Mouse (Mus musculus): ENCODE data around the gene Palm.

Gene Palm

DNA sequence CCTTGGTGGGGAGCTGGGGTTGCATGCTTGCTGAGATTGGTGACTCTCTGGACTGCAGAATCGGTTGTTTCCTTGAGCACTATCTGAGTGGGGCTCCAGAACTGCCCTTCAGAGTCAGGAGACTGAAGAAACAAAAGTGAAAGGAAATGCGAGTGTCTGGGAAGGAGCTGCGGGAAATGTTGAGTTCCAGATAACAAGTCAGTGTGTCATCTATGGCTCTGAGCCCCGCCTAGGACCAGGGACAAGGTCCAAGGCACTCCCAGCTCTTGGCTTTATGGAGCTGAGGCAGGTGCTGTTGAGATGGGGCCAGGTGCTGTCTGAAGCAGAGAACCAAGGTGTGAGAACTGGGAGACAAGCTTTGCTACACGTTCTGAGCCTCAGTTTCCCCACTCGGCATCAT, 31.0 kb downstream of the Palm start:
- no peak for DNase-seq (ENCODE audit: low spot score in 2 of 2)

DNA sequence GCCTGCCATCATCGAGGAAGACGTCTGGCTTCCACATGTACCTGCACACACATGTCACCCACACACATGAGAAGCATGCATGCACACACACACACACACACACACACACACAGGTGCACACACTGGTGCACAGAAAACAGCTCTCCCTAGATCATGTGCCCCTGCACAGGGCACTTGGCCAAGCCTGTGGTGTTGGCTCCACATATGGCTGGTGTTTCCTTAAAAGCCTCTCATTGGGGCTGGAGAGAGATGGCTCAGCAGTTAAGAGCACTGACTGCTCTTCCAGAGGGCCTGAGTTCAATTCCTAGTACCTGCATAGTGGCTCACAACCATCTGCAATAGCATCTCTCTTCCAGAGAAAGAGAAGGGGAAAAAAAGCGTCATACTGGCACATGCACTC, 38.2 kb downstream of the Palm start:
- no peak for DNase-seq (ENCODE audit: low spot score in 2 of 2)

DNA sequence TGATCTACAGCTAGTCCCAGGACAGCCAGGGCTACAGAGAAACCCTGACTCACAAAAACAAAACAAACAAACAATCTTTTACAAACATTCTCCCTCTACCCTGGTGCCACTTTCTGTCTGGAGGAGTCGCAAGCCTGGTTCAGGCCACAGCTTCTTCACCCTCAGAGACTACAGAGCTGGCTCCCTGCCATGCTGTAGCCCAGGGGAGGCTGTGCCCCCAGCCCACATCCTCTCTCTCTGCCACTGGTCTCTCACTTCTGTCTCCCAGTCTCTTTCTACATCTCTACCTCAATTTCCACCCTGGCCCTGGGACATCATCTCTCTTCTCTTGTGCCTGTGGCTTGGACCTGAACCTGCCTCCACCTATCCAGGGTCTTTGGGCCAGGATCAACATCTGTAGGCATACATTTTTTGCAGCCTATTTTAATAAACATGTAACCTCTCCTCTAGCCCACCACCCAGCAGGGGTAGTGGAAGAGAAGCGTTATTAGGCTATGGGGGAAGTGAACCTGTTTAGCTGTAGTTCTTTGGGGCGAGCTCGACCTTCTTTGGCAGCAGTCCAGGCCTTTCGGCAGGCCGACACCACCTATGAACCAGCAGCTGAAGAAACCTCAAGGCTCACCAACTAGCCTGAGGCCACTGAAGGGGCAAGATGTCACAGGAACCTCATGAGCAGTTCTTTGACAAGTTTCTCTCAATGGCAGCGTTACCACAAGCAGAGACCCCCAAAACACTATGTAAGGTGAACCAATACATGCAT, 38.8 kb downstream of the Palm start:
- DNase-seq (ENCODE audit: low spot score in 2 of 2) = no peak

DNA sequence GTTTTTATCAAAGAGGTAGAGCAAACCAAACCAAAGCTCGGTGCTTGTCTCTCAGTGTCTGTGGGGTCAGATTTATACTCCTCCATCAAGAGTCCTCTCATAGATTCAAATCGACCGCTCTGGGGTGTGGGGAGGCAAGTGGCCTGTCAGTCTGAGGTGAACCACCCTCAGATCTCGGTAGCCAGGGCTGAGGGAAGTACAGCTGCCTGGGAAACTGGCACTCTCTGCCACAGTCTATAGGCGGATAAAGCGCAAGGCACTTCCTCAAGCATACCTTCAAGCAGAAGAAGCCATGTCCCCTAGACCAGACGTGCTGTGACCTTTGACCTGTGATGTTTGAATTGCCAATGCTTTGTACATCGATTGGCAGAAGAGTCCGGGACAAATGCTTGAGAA, 39.4 kb downstream of the Palm start:
- no peak for DNase-seq (ENCODE audit: low spot score in 2 of 2)

DNA sequence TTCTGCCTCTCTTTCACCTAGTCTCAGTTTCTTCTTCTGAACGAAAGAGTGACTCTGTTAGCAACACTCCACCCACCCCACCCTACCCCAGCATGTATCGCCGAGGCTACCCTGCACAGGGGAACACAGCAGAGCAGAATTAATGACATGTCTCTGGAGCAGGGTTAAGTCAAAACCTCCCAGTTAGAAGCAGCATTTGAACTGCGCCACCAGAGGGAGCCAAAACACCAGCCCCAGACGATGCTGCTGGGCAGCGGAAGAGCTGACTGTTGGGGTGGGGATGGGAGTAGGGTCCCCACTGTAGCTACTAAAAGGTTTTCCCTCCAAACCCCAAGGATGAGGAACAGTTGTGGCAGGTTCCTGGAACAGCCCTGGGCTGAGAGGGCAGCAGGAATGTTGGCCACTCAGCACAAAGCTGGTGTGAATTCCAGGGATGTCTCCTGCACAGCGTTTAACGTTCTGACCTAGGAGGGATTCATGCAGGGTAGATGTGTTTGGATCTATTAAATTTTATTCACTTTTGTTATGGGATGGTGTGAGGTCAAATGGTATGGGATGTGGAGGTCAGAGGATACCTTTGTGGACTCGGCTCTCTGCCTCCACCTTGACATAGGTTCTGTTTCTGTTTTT, 41.5 kb downstream of the Palm start:
- DNase-seq (ENCODE audit: low spot score in 2 of 2) = peak; percentile 47 to 76

DNA sequence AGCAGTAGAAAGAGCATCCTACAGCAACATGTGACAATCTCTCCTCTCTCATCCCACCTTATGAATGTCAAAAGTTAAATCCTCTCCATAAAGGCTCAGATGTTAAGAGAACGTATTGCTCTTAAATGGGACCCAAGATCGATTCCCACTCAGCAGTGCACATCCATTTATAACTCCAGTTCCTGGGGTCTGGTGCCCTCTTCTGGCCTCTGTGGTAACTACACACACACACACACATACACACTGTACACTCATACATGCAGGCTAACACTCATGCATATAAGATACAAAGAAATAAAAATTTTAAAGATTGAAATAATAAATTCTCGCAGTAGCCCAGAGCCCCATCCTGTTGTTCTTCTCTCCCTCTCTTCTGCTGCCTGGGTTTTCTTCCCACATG, 43.5 kb downstream of the Palm start:
- no peak for DNase-seq (ENCODE audit: low spot score in 2 of 2)

DNA sequence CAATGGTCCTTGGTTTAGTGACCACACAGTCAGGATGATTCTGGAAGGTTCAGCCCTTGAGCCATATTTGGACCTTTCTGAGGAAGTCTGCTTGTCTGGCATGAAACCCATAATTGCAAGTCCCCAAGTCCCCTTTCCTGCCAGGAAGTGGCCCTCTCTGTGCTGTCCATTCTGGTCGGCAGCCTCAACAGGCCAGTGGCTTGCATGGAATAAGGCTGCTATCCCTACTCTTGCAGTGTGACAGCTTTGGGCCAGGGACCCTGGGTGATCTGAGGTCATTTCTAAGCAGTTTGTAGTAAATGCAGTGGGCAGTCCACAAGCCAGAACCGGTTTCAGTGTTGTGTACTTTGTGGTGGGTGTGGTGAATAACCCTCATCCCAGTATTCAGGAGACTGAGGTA, 44.8 kb downstream of the Palm start:
- no peak for DNase-seq (ENCODE audit: low spot score in 2 of 2)

DNA sequence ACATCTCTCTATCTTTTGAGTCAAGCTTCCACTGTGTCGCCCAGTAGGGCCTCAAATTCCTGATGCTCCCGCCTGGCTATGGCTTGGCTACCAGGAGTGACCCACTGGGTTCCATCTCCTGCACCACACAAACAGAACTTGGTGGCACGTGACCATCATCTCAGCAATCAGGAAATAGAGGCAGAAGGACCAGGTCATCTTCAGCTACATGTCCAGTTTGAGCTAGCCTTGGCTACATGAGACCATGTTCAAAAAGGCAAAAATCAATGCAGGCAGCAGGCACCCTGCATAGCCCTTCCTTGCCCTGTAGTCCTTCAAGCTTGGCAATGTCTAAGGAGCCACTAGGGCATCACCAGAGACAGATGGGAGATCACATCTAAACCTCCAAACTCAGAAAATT, 46.7 kb downstream of the Palm start:
- DNase-seq (ENCODE audit: low spot score in 2 of 2) = no peak

DNA sequence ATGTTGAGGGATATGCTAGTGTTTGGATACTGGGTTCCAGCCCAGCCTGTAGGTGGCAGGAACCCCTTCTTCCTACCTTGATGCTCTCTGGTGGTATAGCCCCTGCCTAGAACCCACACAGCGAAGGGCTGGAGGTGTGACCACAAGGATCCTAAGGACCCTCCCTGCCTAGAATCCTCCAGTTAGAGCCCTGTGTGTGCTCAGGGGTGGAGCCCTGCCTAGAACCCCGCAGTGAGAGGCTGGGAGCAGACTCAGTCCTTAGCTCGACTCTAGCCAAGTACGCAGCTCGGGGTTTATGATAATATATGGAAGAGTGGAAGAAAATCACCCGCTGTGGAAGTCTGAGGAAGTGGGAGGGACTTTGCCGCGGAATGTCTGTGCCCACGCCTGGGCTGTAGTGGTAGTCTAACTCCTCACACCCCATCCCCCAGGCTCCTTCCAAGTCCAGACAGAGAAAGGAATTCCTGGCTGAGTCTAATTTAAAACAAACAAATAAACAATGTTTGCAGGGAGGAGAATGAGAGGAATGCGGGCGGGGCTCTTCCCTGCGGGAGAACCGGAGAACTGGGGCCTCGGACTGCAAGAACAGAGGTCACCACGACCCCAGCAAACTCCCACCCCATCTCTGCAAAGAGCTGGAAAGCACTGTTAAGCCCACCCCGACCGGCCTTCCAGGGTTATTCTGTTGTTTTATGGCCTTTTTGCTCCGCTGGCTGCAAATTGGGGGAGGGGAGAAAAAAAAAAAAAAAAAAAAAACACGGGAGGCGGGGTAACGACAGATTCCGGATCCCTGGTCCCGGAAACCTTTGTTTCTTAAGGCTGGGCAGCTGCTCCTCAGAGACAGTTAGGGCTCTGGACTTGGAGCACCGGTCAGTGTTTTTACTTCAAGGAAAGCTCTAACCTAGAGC, 47.5 kb downstream of the Palm start:
- no peak for DNase-seq (ENCODE audit: low spot score in 2 of 2)

DNA sequence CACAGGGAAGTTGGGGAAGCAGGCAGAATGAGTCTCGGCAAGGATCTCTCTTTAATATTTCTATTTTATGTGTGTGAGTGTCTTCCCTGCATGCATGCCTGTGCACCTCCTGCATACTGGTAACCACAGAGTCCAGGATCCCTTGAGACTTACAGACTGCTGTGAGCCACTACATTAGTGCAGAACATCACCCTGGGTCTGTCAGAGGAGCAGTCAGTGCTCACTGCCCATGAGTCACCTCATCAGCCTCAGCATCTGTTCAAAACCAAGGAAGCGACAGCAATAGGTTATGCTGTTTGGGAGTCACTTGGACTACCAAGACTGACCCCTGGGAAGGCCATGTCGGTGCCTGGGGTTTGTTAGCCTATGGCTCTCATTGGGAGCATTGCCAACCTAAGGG, 49.0 kb downstream of the Palm start:
- DNase-seq (ENCODE audit: low spot score in 2 of 2) = no peak

DNA sequence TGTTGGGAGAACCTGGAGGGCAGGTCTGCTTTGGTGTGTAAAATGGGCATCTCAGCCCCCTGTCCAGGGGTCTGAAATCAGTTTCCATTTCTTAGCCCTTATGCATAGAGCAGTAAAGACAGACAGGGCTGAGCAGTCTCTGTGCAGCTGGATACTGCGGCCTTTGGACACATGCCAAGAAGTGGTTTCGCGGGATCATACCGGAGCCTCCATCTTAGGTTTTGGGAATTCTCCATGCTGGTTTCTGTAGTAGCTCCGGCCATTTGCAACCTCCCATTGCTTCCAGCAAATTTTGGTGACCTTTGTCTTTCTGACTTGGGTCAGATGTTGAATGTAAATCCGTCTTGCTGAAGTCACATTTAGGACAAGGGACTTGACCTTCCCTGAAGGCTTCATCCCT, 50.1 kb downstream of the Palm start:
- no peak for DNase-seq (ENCODE audit: low spot score in 2 of 2)

DNA sequence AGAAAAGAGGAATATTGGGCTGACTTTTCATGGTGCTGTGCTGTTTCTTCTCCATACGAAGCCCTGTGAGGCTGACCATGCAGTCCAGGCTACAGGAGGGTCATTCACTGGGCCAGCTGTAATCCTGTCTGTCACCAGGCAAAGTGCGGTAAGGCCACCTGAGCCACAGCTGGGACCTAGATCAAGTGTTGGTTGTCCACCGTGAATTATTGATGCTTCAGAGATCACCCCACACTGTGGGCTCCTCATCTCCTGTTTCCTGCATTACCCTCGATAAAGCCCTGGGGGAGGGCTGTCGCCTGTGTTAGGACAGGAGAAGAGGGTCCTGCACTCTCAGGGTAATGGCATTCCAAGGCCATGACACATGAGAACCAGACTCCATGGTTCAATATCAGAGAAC, 53.2 kb downstream of the Palm start:
- DNase-seq (ENCODE audit: low spot score in 2 of 2) = no peak

DNA sequence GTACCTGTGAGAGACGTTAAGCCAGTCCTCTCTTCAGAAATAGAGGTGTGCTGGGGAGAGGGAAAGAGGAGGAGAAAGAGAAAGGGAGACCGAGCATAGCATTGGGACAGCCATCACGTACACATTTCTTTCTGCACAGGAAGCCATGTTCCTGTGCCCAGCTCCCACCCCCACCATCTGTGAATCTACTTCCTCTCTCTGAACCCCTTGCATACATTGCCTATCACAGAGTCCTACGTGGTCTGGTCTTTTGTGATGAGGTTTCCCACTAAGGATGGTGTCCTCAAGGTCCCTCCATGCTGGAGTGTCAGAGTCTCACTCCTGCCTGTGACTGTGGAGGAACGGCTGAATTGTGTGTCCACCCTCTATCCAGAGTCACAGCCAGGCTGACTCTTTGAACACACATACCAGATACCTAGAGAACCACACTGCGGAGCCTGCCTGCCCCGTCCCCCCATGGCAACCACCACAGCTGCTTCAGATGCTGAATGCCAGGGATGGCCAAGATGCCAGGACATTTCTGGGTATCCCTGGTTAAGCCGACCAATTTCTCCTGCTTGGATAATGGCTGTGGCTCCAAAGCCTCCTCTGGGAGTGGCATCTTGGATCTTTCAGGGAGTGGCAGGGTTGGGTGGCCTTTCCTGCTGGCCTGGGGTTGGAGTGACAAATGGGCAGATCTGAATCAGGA, 56.7 kb downstream of the Palm start:
- DNase-seq (ENCODE audit: low spot score in 2 of 2) = no peak

DNA sequence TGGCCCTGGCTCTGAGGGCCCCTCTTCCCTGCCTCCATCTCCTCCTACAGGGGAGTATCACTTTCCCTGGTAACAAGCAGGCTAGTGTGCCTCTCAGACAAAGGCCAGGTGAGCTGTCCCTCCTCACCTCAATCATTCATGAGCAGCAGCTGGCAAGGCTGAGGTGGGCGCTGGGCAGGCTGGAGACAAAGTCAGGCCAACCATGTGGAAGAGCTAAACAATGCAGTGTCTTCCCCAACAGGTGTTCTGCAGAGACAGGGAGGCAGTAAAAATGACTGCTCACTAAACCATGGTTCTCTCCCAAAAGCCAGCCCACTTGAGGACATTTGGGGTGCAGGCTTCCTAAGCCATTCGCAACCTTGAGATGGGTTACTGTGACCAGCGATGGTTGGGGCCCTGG, 58.3 kb downstream of the Palm start:
- no peak for DNase-seq (ENCODE audit: low spot score in 2 of 2)

DNA sequence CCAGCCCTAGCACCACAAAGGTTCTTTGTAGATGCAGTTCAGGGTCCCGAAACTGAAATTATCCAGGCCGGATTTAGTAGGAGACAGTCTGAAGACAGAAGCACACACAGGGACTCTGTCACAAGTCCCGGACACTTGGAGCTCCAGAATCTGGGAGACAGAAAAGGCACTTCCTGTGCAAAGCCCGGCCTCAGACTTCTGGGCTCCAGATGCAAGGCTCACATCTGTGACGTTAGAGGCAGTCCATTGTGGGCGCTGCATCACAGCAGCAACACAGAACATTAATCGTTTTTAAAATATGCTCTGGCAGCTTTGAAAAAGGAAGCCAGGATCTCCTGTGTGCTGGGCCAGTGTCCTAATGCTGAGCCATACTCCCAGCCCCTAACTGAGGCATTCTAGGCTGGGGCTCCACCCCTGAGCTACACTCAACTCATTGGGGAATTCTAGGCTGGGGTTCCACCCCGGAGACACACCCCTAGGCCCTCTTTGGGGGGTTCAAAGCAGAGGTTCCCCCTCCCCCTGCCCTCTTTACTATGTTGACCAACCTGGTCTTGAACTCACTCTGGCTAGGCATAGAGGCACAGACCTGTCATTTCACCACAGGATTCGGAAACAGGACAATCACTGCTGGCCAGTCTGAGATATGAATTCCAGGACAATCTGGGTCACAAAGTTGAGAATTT, 58.9 kb downstream of the Palm start:
- no peak for DNase-seq (ENCODE audit: low spot score in 2 of 2)

DNA sequence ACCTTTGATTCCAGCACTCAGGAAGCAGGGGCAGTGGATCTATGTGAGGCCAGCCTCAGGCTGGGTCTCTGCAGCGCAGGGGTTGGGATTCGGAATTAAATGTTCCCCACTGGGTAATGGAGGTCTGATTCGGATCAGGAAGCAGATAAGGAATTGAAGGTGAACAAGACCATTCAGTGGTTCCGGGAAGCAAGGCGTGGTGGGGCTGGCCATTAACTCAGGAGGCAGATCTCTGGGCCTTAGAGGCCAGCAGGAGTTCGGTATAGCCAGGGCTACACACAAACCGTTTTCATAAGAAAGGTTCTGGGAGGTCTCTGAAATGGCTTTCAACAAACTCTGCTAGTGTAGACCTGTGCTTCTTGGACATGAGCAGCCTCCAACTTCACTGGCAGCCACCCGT, 59.5 kb downstream of the Palm start:
- no peak for DNase-seq (ENCODE audit: low spot score in 2 of 2)

DNA sequence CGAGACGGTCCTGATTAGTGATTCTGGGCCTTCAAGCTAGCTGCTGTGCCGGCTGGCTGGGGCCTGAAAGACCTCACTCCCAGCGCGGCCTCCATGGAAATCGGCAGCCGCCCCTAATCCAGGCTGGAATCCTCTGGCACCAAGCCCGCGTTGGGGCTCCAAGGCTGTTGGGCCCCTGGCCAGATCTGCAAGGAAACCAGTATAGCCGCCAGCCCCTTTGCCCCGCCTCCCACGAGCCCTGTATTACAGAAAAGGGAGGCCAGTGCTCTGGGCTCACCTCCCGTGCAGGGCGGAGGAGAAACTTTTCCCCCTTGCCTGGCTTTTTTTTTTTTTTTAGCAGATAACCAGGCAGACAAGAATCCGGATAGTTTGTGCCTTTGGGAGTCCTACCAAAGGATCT, 60.0 kb downstream of the Palm start:
- DNase-seq (ENCODE audit: low spot score in 2 of 2) = peak; percentile 49 to 60

DNA sequence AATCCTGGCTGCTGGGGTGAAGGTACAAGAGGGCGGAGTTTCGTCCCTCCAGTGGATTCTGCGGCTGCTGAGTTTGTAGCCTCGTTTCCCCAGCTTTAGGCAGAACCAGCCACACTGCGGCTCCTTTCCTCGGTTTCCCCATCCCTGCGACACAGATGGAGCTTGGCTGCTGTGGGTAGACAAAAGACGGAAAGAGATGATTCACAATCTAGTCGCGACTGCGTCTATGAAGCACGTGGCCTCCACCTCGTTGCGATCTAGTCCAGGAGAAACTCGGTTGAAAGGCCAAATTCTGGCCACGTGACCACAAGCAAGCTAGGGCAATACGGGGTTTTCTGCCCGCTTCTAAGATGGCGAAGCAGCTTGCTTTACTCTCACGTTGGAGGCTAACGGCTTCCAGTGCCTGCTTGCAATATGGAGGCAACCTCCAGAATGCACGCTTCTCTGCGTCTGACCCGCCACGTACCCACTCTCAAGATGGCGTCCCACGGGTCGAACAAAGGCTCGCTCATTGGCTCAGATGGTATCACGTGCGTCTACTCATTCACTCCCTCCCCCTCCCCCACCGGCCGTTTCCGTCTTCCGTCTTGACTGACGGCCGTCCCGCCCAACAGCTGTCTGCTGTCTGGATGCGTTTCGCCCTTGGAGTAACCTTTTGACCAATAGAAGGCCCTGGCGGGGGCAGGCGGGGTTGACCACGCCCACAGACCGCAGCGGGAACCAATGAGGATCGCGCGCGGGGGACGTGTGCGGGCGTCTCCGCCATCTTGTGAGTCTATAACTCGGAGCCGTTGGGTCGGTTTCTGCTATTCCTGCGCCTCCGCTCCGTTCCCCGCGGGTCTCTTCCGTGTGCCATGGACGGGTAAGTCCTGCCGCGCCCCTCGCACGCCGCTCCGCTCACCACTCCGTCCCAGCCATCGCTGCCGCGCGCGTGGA, 60.8 kb downstream of the Palm start, which contains the start of gene Ptbp1:
TSS of gene Ptbp1 (plus strand) at position 568 of the 936 bp plus-strand sequence.
- peak; percentile 98 for DNase-seq (ENCODE audit: low spot score in 2 of 2)

DNA sequence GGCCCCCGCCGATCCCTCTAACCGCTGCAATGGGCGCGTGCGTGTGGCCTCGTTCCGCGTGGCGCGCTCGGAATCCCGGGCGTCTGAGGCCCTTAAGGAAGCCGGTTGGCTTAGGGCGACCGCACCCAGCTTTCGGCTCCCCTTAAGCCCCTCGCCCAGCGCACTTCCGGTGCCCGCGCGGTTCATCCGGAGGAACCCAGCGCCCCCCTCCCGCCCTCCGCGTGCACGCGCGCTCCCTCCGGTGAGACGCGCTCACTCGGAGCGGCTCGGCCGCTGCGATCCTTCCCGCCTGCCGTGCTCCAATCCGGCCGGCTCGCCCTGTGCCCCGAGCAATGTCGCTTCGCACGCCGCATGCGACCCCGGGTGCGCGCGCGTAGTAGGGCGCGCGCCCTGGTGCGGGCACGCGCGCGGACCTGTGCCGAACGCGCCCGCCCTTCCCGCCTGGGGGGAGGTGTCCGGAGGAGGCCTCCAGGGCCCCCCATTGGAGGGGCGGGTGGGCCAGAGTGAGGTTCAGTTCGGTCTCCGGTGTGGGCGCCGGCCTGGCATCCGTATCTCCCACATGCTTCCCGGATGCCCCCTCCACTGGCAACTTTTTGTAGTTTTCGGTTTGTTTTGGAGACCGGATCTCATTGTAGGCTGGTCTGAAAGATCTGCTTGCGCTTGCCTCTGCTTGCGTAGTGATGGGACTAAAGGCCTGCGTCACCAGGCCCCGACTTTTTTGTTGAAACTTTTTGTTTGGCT, 61.6 kb downstream of the Palm start:
- peak; percentile 53 to 66 for DNase-seq (ENCODE audit: low spot score in 2 of 2)

All from spleen, postnatal 14 days (tissue).